9 mouse cellular contexts compared by ENCODE assay signal in genomic region chr11:59885217-59885986, GRCm38 (mm10). TPM values are rescaled to one million over a fixed set of nuclear protein-coding genes. Genes with fewer than 3 reads are reported as not detected.
DNase-seq lines count a peak whose midpoint lies in the region; ATAC-seq and TF ChIP-seq lines count a peak whose summit lies in the region.
"Had no signal": no experiment of that assay in that cellular context is flagged by ENCODE, and none has a peak within 500 bp of the region (broad histone marks: within the 10 kb centered on the region; RNA-seq: fewer than 3 reads in every experiment).

No protein-coding gene starts in this region.

- TF ChIP-seq CTCF in kidney, postnatal 0 days (IDR thresholded peaks at IDR 0.05; ENCODE audit: low read depth): peak; percentile 53

- WGBS in heart, embryonic 10.5 days: 44% methylated on average over 17 of the region's 17 CpGs
- WGBS in kidney, postnatal 0 days: 45% methylated on average over 17 of the region's 17 CpGs

- H3K9ac ChIP-seq in kidney, postnatal 0 days (ENCODE audit: low read depth, low read length): no peak overlapping the region

- no peak overlapping the region for H3K4me3 ChIP-seq in heart, embryonic 10.5 days
- no peak overlapping the region for H3K4me3 ChIP-seq in kidney, postnatal 0 days (replicated peaks; ENCODE audit: low read depth, low read length)
- H3K4me3 ChIP-seq: erythroblast, embryonic 14.5 days had no signal

- H3K27me3 ChIP-seq in heart, embryonic 10.5 days (ENCODE audit: insufficient read depth, poor library complexity, severe bottlenecking): no peaks in the 10 kb centered on the region
- no peaks in the 10 kb centered on the region for H3K27me3 ChIP-seq in kidney, postnatal 0 days (ENCODE audit: insufficient read depth, low read length)

- H3K9me3 ChIP-seq in heart, embryonic 10.5 days: no peaks in the 10 kb centered on the region
- no peaks in the 10 kb centered on the region for H3K9me3 ChIP-seq in kidney, postnatal 0 days (replicated peaks; ENCODE audit: low read length)

- H3K27ac ChIP-seq in heart, embryonic 10.5 days: peak overlapping the region; percentile 76
- H3K27ac ChIP-seq in kidney, postnatal 0 days: peak overlapping the region; percentile 63

- peaks cover 27% of the 10 kb centered on the region for H3K4me1 ChIP-seq in heart, embryonic 10.5 days
- peaks cover 4% of the 10 kb centered on the region; the same call in 1 of the 2 replicates for H3K4me1 ChIP-seq in kidney, postnatal 0 days (replicated peaks; ENCODE audit: insufficient read depth, low read length)

- peak; percentile 25 for DNase-seq in cerebellum, adult 9-11 months
- no peak for DNase-seq in cerebellum, adult 11-12 months
- peak; percentile 25 for DNase-seq in ZHBTc4 (ENCODE audit: low read depth, low spot score)
- no peak for DNase-seq in heart, embryonic 10.5 days (ENCODE audit: low spot score)
- peak; percentile 78 for DNase-seq in kidney, postnatal 0 days (ENCODE audit: low spot score)
- no peak for DNase-seq in gastrocnemius, postnatal 4 days (ENCODE audit: low spot score in 2 of 2)

- no peak overlapping the region for H3K4me2 ChIP-seq in kidney, postnatal 0 days (ENCODE audit: low read length)

- no peaks in the 10 kb centered on the region for H3K36me3 ChIP-seq in heart, embryonic 10.5 days
- H3K36me3 ChIP-seq in kidney, postnatal 0 days (ENCODE audit: insufficient read depth, low read length): no peaks in the 10 kb centered on the region

- ATAC-seq in kidney, postnatal 0 days (replicated peaks; ENCODE audit: low FRiP score, low read depth): no peak; the same call in 1 of the 2 replicates
- ATAC-seq in megakaryocyte progenitor cell, adult 5-6 weeks (replicated peaks; ENCODE audit: poor library complexity): peak; percentile 78
- no peak for ATAC-seq in cerebellum, adult (ENCODE audit: insufficient number of reproducible peaks, low FRiP score, low TSS enrichment)

RNA-seq across cellular contexts. Expression of gene Cops3, which starts 45.8 kb away (rescaled TPM):
- polyA plus RNA-seq in heart, embryonic 10.5 days (2016; fragmentation: Nextera tagmentation; extraction: Ambion mirVana): 192 and 210 TPM in 2 replicates
- polyA plus RNA-seq in kidney, postnatal 0 days (2015; fragmentation: Nextera tagmentation; extraction: Ambion mirVana): 144 and 156 TPM in 2 replicates
- total RNA-seq in megakaryocyte progenitor cell, adult 5-6 weeks (2015): 222 and 236 TPM in 2 replicates
- 201 and 214 TPM in 2 replicates for total RNA-seq in megakaryocyte progenitor cell, adult 5-6 weeks (2017)
- 10 to 100 TPM; 84.8 to 86.3 TPM for total RNA-seq in gastrocnemius, postnatal 4 days (2021)

RNA-seq across cellular contexts. Expression of gene Nt5m, which starts 46.2 kb away (rescaled TPM):
- 39.4 and 39.9 TPM in 2 replicates for polyA plus RNA-seq in heart, embryonic 10.5 days (2016; fragmentation: Nextera tagmentation; extraction: Ambion mirVana)
- 41.1 and 42.4 TPM in 2 replicates for polyA plus RNA-seq in kidney, postnatal 0 days (2015; fragmentation: Nextera tagmentation; extraction: Ambion mirVana)
- total RNA-seq in megakaryocyte progenitor cell, adult 5-6 weeks (2015): 12.4 and 18.8 TPM in 2 replicates
- 15.1 and 15.7 TPM in 2 replicates for total RNA-seq in megakaryocyte progenitor cell, adult 5-6 weeks (2017)
- total RNA-seq in gastrocnemius, postnatal 4 days (2021): 10 to 100 TPM; 18.8 to 22.6 TPM

Comparison
In these comparisons a context has a peak if more than half of its experiments do, and no peak if none do; other contexts are left out.
1. DNase-seq: peak in cerebellum, adult 9-11 months (single experiment), ZHBTc4 (single experiment) and kidney, postnatal 0 days (single experiment); none in cerebellum, adult 11-12 months (single experiment), heart, embryonic 10.5 days (single experiment) and gastrocnemius, postnatal 4 days (0 of 2).